Mouse (Mus musculus) olfactory bulb, adult 2 months (tissue): ENCODE measurements around the gene Cd34.

Experiments used
- CTCF ChIP-seq: fragments of 200-500 bp; IDR thresholded peaks from 2 replicates; pipeline ENCODE4 v1.5.1; 2012; ENCODE audit warnings: low read depth, mild to moderate bottlenecking, low read length, moderate library complexity; ENCODE audit not compliant: insufficient read depth
- POLR2A ChIP-seq: fragments of 200-500 bp; IDR thresholded peaks from 2 replicates; pipeline ENCODE4 v1.6.1; 2012; ENCODE audit warnings: mild to moderate bottlenecking, low read depth, low read length, moderate library complexity; ENCODE audit not compliant: insufficient read depth

DNA sequence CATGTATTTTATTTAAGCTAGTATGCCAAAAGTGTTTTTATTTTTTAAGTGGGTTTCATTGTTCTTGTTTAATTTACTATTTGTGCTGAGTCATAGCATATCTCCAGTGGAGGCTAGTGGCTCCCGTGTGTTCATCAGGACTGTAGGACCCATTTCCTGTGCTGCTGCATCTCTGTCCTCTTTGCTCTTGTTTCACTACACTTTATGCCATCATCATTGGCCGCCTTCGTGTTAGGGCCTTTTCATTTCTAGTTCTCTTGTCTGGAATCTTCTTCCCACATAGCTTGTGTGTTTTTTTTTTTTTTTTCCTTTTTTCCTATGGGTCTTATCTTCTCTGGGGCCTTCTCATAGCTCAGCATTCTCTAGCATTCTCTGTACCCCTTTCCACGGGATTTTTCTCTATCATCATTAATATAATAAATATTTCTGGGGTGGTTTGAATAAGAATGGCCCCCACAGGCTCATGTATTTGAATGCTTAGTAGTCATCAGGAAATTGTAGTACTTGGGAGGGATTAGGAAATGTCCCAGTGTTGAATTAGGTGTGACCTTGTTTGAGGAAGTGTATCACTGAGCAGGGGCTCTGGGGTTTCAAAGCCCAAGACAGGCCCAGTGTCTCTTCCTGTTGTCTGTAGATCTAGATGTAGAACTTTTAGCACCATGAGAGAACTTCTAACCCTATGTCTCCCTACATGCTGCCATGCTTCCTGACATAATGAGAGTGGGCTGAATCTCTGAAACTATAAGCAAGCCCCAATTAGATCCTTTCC is 47.0 kb downstream of the Cd34 start:
- TF ChIP-seq CTCF (no peak), POLR2A (no peak)
